Mouse (Mus musculus): ENCODE measurements at regions not wholly inside any gene's neighbourhood (a gene's known extent, or its start where the extent isn't known, plus 50 kb on each side); places are given as distances from the start of the nearest gene placed in this dataset.

DNA sequence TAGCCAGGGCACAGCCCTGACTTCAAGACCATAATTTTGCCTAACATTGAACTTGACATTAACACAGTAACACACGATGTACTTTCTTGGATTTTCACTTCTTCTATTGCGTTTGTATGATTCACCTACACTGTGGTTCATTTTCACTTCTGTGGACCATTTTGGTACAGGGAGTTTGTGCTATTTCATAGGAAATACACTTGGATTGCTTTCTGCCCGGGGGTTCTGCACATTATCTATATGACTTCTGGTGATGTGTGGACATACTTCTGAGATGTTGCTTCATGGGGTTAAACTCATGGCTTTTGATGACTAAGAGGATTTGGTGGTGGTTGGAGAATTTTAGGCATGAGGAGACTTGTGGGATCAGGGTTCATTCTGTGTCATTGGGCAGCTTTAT, 640.4 kb upstream of the Gm19410 start:
- TF ChIP-seq MXI1 (IDR thresholded peaks at IDR 0.05; ENCODE audit: low read depth, low read length) (no peak), CTCF (IDR thresholded peaks at IDR 0.05 in 2 of 3, conservative IDR thresholded peaks at IDR 0.05 in 1 of 3; ENCODE audit: control insufficient read depth in 1 of 3, insufficient read depth in 1 of 3, low read depth in 2 of 3, low read length in 3 of 3, poor library complexity in 1 of 3, severe bottlenecking in 1 of 3) (no peak), EP300 (IDR thresholded peaks at IDR 0.05; ENCODE audit: low read depth in 1 of 2, low read length in 2 of 2) (no peak), ZKSCAN1 (IDR thresholded peaks at IDR 0.05; ENCODE audit: low read depth, low read length) (no peak), MAX (IDR thresholded peaks at IDR 0.05; ENCODE audit: low read length) (no peak), MEF2A (IDR thresholded peaks at IDR 0.05; ENCODE audit: extremely low read depth, insufficient replicate concordance, low read depth, low read length, poor library complexity, severe bottlenecking) (no peak), POLR2A (IDR thresholded peaks at IDR 0.05; ENCODE audit: control insufficient read depth in 1 of 2, insufficient read depth in 1 of 2, low read depth in 1 of 2, low read length in 2 of 2, poor library complexity in 1 of 2) (no peak), ELF1 (IDR thresholded peaks at IDR 0.05; ENCODE audit: low read depth, low read length) (no peak), NELFE (IDR thresholded peaks at IDR 0.05; ENCODE audit: low read depth, low read length) (no peak)
